Mouse (Mus musculus) embryonic facial prominence, embryonic 13.5 days (tissue): ENCODE measurements around the gene Ddx21. TPM values are rescaled to one million over a fixed set of nuclear protein-coding genes. Genes with fewer than 3 reads are reported as not detected.
A peak's percentile ranks its signal among the peaks of the same experiment; 100 is the strongest.
"Not testable (repeated sequence)": the region's sequence is repeated elsewhere in the genome, so short reads cannot be mapped to it uniquely, and the experiment has no call there.

ENCODE experiments used
- ATAC-seq: fragments of 200-750 bp; cut with Nextera tagmentation; 2 replicates; pipeline ENCODE4 v1.8.0; 2017; ENCODE audit warnings: low read depth; ENCODE audit not compliant: insufficient number of reproducible peaks, insufficient read depth, low FRiP score, low TSS enrichment
- H3K27ac ChIP-seq: fragments of 300-500 bp; sonication (generic); 2 replicates; pipeline ENCODE4 v1.5.1; 2015; ENCODE audit warnings: moderate library complexity, mild to moderate bottlenecking, inconsistent platforms
- H3K27me3 ChIP-seq: fragments of 300-500 bp; sonication (generic); 2 replicates; pipeline ENCODE4 v1.6.1; 2015; ENCODE audit warnings: mild to moderate bottlenecking, inconsistent platforms
- H3K36me3 ChIP-seq: fragments of 300-500 bp; sonication (generic); 2 replicates; pipeline ENCODE4 v1.6.1; 2015; ENCODE audit warnings: mild to moderate bottlenecking, inconsistent platforms
- H3K4me1 ChIP-seq: fragments of 300-500 bp; sonication (generic); 2 replicates; pipeline ENCODE4 v1.6.1; 2015; ENCODE audit warnings: inconsistent platforms
- H3K4me2 ChIP-seq: fragments of 300-500 bp; sonication (generic); 2 replicates; pipeline ENCODE4 v1.6.1; 2015; ENCODE audit warnings: moderate library complexity, mild to moderate bottlenecking, inconsistent platforms
- H3K4me3 ChIP-seq: fragments of 300-500 bp; sonication (generic); 2 replicates; pipeline ENCODE4 v1.5.1; 2015; ENCODE audit warnings: mild to moderate bottlenecking, inconsistent platforms
- H3K9ac ChIP-seq: fragments of 300-500 bp; sonication (generic); 2 replicates; pipeline ENCODE4 v1.6.1; 2015; ENCODE audit warnings: mild to moderate bottlenecking, inconsistent platforms
- H3K9me3 ChIP-seq: fragments of 300-500 bp; sonication (generic); 2 replicates; pipeline ENCODE4 v1.6.1; 2016; ENCODE audit warnings: inconsistent platforms
- WGBS: fragments of 180-500 bp; shearing (Covaris S2); methylation state at CpG from one replicate; pipeline ENCODE4 v1.1.7; 2015; ENCODE audit warnings: mixed read lengths; 5-methylcytosine and 5-hydroxymethylcytosine counted together
- polyA plus RNA-seq: library from polyadenylated mRNA; unstranded; fragments of >200 nt; fragmentation: Nextera tagmentation; extraction: Ambion mirVana; gene quantifications from 2 replicates; pipeline ENCODE4 v1.2.1, GENCODE M21; 2015

Gene Ddx21
- polyA plus RNA-seq, 1 experiment from 2014 or later, result 26.3 TPM

DNA sequence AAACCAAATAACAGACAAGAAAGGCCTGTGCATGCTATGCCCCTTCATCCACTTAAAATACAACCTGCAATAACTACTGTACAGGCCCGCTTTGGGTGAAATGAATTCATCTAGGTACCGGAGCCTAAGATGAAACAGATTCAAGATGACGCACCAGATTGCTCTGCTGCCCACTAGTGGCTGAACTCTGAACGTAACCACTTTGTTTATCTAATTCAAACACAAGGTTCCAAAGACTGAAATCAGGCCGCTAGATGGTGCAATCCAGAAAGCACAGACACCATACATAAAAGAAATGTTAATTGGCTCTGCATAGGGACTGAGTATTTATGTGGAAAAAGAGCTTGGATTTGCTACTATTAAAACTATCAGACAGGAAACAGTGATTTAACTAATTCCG lies 11.9 kb downstream of the Ddx21 start:
- no peaks in the 10 kb centered on the region for H3K27me3 ChIP-seq
- WGBS, result 33% methylated on average over 6 of the region's 6 CpGs
- H3K4me2 ChIP-seq, result no peak overlapping the region
- H3K27ac ChIP-seq, result peak overlapping the region; percentile 18; the same call in 1 of the 2 replicates
- no peak overlapping the region for H3K4me3 ChIP-seq
- ATAC-seq, result no peak
- no peak overlapping the region for H3K9ac ChIP-seq
- peaks cover 90% of the 10 kb centered on the region for H3K36me3 ChIP-seq
- no peaks in the 10 kb centered on the region for H3K9me3 ChIP-seq
- H3K4me1 ChIP-seq, result no peaks in the 10 kb centered on the region

DNA sequence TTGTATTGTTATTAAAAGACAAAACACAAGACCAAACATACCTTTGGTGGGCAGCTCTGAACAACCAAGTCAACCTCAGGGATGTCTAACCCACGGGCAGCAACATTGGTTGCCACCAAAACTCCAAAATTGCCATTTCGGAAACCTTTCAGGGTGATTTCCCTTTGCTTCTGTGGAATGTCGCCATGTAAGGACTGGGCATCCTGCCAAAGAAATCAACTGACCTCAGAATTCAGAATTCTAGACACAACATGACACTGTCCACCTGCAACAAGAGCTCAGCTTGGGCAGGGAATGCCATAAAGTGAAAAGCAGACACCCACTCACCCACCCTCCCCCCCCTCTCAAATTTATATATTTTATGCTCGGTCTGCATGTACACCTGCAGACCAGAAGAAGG lies 13.5 kb downstream of the Ddx21 start:
- Histone ChIP-seq H3K36me3 (peaks cover 90% of the 10 kb centered on the region), H3K27ac (no peak overlapping the region), H3K4me1 (no peaks in the 10 kb centered on the region), H3K9ac (no peak overlapping the region), H3K9me3 (no peaks in the 10 kb centered on the region), H3K27me3 (no peaks in the 10 kb centered on the region), H3K4me3 (no peak overlapping the region), H3K4me2 (no peak overlapping the region)
- 82% methylated on average over 4 of the region's 4 CpGs for WGBS
- no peak for ATAC-seq

DNA sequence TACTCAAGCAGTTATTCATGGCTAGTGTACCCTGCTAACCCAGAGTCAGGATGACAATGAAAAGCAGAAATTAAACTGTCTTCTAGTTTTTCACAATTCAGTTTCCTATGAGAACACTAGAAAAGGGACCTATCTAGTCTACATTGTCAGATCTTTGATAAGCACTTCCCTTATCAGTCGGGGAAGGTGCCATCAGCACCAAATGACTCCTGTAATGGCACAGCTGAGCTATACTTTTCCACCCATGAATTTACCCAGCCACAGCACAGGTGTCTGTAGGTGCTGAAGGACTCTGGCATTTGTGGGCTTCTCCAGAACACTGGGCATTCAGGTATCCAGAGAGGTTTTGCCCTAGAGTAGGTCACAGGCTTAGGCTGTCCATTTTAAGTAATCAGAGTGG lies 18.8 kb downstream of the Ddx21 start:
- no peaks in the 10 kb centered on the region for H3K4me1 ChIP-seq
- 79% methylated on average over 1 of the region's 1 CpGs for WGBS
- H3K27ac ChIP-seq, result no peak overlapping the region
- H3K27me3 ChIP-seq, result no peaks in the 10 kb centered on the region
- no peak overlapping the region for H3K9ac ChIP-seq
- H3K4me2 ChIP-seq, result no peak overlapping the region
- peaks cover 82% of the 10 kb centered on the region for H3K36me3 ChIP-seq
- no peak for ATAC-seq
- no peak overlapping the region for H3K4me3 ChIP-seq
- no peaks in the 10 kb centered on the region for H3K9me3 ChIP-seq

DNA sequence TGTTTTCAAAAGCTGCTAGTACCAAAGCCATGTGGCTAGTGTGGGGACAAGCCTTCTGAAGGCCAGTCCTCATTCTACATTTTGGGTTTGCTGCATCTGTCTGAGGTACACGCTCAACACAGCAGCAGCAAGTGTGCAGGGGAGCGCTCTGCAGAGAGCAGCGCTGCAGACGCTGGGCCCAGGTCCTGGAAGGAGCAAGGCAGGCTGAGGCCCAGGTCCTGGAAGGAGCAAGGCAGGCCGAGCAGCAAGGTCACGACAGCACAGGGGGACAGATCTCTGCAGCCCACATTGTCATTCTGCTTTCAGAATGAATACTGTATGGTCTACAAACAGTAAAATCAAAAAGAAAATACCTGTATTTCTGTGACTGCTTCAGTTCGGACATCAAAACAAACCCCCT lies 19.4 kb downstream of the Ddx21 start:
- H3K9me3 ChIP-seq, result no peaks in the 10 kb centered on the region
- peaks cover under 1% of the 10 kb centered on the region for H3K4me1 ChIP-seq
- H3K36me3 ChIP-seq, result peaks cover 77% of the 10 kb centered on the region
- H3K4me3 ChIP-seq, result no peak overlapping the region
- ATAC-seq, result no peak
- no peak overlapping the region for H3K27ac ChIP-seq
- no peaks in the 10 kb centered on the region for H3K27me3 ChIP-seq
- H3K4me2 ChIP-seq, result no peak overlapping the region
- WGBS, result 84% methylated on average over 7 of the region's 7 CpGs
- no peak overlapping the region for H3K9ac ChIP-seq

- WGBS, result 92% methylated on average over 17 of the region's 17 CpGs
- H3K9me3 ChIP-seq, result no peaks in the 10 kb centered on the region
- H3K36me3 ChIP-seq, result peaks cover 74% of the 10 kb centered on the region
- no peak overlapping the region for H3K4me3 ChIP-seq
- H3K27me3 ChIP-seq, result no peaks in the 10 kb centered on the region
- no peak overlapping the region for H3K9ac ChIP-seq
- H3K27ac ChIP-seq, result no peak overlapping the region
- peaks cover 5% of the 10 kb centered on the region for H3K4me1 ChIP-seq
- ATAC-seq, result no peak
- no peak overlapping the region for H3K4me2 ChIP-seq
Observed at GRCm38 (mm10) chr10:62582263-62582662, 19.8 kb downstream of the Ddx21 start.

DNA sequence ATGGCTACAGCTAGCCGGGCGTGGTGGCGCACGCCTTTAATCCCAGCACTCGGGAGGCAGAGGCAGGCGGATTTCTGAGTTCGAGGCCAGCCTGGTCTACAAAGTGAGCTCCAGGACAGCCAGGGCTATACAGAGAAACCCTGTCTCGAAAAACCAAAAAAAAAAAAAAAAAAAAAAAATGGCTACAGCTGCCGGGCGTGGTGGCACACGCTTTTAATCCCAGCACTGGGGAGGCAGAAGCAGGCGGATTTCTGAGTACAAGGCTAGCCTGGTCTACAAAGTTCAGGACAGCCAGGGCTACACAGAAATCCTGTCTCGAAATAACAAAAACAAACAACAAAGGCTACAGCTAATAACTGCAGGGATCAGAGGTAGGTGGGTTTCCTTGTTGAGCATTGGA lies 23.0 kb downstream of the Ddx21 start:
- peaks cover 13% of the 10 kb centered on the region for H3K4me1 ChIP-seq
- H3K36me3 ChIP-seq, result peaks cover 55% of the 10 kb centered on the region
- H3K27ac ChIP-seq, H3K27me3 ChIP-seq, H3K4me3 ChIP-seq, H3K9me3 ChIP-seq, H3K9ac ChIP-seq, H3K4me2 ChIP-seq, ATAC-seq: not testable (repeated sequence)
- WGBS, result 88% methylated on average over 12 of the region's 13 CpGs

- H3K36me3 ChIP-seq, result peaks cover 55% of the 10 kb centered on the region
Observed at GRCm38 (mm10) chr10:62578338-62579100, 23.6 kb downstream of the Ddx21 start, which contains the start of gene Kif1bp. TSS of gene Kif1bp (minus strand) at chr10:62578457.

DNA sequence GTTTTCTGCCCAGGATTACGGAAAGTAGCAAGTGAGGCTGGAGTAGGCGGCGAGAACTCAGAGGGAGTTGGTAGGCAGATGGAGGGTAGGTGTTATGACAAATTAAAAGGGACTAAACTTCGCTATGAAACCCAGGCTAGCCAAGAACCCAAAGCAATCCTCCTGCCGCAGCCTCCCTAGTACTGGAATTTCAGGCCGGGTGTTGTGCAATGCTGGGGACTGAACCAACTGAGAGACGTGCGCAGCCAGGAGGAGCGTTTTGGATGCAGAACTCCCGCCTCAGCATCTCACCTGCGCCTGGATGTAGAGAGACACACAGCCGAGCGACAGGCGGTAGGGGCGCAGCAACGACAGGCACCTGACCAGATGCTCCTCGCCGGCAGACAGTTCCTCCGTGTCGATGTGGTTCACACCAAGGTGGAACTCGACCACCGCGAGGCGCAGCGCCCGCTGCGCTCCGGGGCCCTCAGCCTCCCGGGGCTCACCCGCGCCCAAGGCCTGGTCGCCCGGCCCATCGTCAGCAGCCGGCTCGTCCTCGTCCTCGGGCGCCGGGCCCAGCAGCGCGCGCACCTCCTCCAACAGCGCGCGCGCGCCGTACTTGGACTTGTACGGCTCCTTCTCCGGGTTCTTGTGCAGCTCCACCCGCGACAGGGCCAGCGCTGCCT lies 24.3 kb downstream of the Ddx21 start:
- H3K4me2 ChIP-seq, result peak overlapping the region; percentile 93
- H3K4me3 ChIP-seq, result peak overlapping the region; percentile 86
- ATAC-seq, result peak; percentile 72
- H3K27ac ChIP-seq, result peak overlapping the region; percentile 78
- peak overlapping the region; percentile 92 for H3K9ac ChIP-seq
- 1% methylated on average over 54 of the region's 54 CpGs for WGBS
- no peaks in the 10 kb centered on the region for H3K9me3 ChIP-seq
- H3K27me3 ChIP-seq, result no peaks in the 10 kb centered on the region
- H3K36me3 ChIP-seq, result peaks cover 54% of the 10 kb centered on the region
- H3K4me1 ChIP-seq, result peaks cover 13% of the 10 kb centered on the region

More at GRCm38 (mm10) chr10:62578338-62579100, 23.6 kb downstream of the Ddx21 start, which contains the start of gene Kif1bp:
- Histone ChIP-seq H3K27ac (peak within 1 kb of the TSS; percentile 78), H3K4me1 (peaks cover 13% of the 10 kb centered on the region), H3K9me3 (no peaks in the 10 kb centered on the region), H3K27me3 (no peaks in the 10 kb centered on the region), H3K4me2 (peak within 1 kb of the TSS; percentile 93), H3K9ac (peak within 1 kb of the TSS; percentile 92), H3K4me3 (peak within 1 kb of the TSS; percentile 86)
- WGBS, result 5% methylated on average over 33 of the region's 33 CpGs
- peak; percentile 98 for ATAC-seq

DNA sequence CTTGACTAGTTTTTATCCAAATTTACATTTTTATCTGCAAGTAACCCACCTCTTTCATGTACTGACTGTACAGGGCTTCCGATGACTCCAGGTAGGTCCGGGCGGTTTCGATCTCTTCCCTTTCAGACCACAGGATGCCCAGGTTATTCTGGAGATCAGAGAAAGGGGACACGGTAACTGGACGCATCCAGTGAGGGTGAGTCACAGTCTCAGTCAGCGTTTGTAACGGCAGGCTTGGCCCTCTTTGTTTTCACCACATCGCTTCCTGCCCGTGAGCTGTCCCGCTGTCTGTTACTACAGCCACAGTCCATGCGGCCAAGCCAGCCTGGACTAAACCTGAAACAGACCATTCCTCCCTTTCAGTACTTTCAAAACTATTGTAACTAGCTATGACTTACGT lies 27.1 kb downstream of the Ddx21 start:
- H3K27me3 ChIP-seq, result no peaks in the 10 kb centered on the region
- H3K9ac ChIP-seq, result no peak overlapping the region
- no peak overlapping the region for H3K27ac ChIP-seq
- peaks cover 13% of the 10 kb centered on the region for H3K4me1 ChIP-seq
- no peak overlapping the region for H3K4me2 ChIP-seq
- H3K9me3 ChIP-seq, result no peaks in the 10 kb centered on the region
- H3K4me3 ChIP-seq, result no peak overlapping the region
- 90% methylated on average over 13 of the region's 13 CpGs for WGBS
- H3K36me3 ChIP-seq, result peaks cover 47% of the 10 kb centered on the region
- ATAC-seq, result no peak

GRCm38 (mm10) chr10:62570126-62570871 lies 31.8 kb downstream of the Ddx21 start:
- Histone ChIP-seq H3K27me3 (no peaks in the 10 kb centered on the region), H3K9me3 (no peaks in the 10 kb centered on the region), H3K4me1 (no peaks in the 10 kb centered on the region), H3K36me3 (peaks cover 83% of the 10 kb centered on the region), H3K27ac (no peak overlapping the region), H3K4me2 (no peak overlapping the region), H3K9ac (no peak overlapping the region), H3K4me3 (no peak overlapping the region)
- 94% methylated on average over 7 of the region's 7 CpGs for WGBS
- ATAC-seq, result no peak

GRCm38 (mm10) chr10:62568861-62569260 lies 33.2 kb downstream of the Ddx21 start:
- no peak overlapping the region for H3K4me3 ChIP-seq
- peaks cover 85% of the 10 kb centered on the region for H3K36me3 ChIP-seq
- ATAC-seq, result no peak
- H3K27ac ChIP-seq, result no peak overlapping the region
- no peaks in the 10 kb centered on the region for H3K9me3 ChIP-seq
- H3K4me2 ChIP-seq, result no peak overlapping the region
- H3K27me3 ChIP-seq, result no peaks in the 10 kb centered on the region
- no peak overlapping the region for H3K9ac ChIP-seq
- H3K4me1 ChIP-seq, result no peaks in the 10 kb centered on the region
- WGBS, result 86% methylated on average over 4 of the region's 4 CpGs
